In genomic region chr9:57641775-57642550, GRCm38 (mm10) we compare ENCODE assay signal across 10 mouse cellular contexts. TPM values are rescaled to one million over a fixed set of nuclear protein-coding genes. Genes with fewer than 3 reads are reported as not detected.
DNase-seq lines count a peak whose midpoint lies in the region; ATAC-seq and TF ChIP-seq lines count a peak whose summit lies in the region.
"Had no signal": no experiment of that assay in that cellular context is flagged by ENCODE, and none has a peak within 500 bp of the region (broad histone marks: within the 10 kb centered on the region; RNA-seq: fewer than 3 reads in every experiment).

No protein-coding gene starts in this region.

- TF ChIP-seq POLR2A in bone marrow macrophage, adult 2 months (IDR thresholded peaks at IDR 0.05; ENCODE audit: borderline replicate concordance, low read depth, low read length): no peak

- H3K4me3 ChIP-seq in intestine, embryonic 15.5 days (replicated peaks): no peak overlapping the region
- no peak overlapping the region for H3K4me3 ChIP-seq in intestine, postnatal 0 days (ENCODE audit: low read depth, low read length)
- no peak overlapping the region for H3K4me3 ChIP-seq in bone marrow macrophage, adult 2 months (ENCODE audit: insufficient read depth, low read length)
- no peak overlapping the region for H3K4me3 ChIP-seq in midbrain, embryonic 15.5 days
- no peak overlapping the region for H3K4me3 ChIP-seq in heart, embryonic 12.5 days
- H3K4me3 ChIP-seq: forebrain, embryonic 15.5 days had no signal

- TF ChIP-seq CTCF in intestine, postnatal 0 days (IDR thresholded peaks at IDR 0.05; ENCODE audit: low read depth): no peak
- TF ChIP-seq CTCF in bone marrow macrophage, adult 2 months (IDR thresholded peaks at IDR 0.05; ENCODE audit: low read depth, low read length): no peak

- H3K36me3 ChIP-seq in intestine, embryonic 15.5 days: no peaks in the 10 kb centered on the region
- H3K36me3 ChIP-seq in intestine, postnatal 0 days (ENCODE audit: control insufficient read depth, insufficient read depth): peaks cover 5% of the 10 kb centered on the region; the same call in 1 of the 2 replicates
- no peaks in the 10 kb centered on the region for H3K36me3 ChIP-seq in midbrain, embryonic 15.5 days (replicated peaks)
- peaks cover 5% of the 10 kb centered on the region; the same call in 1 of the 2 replicates for H3K36me3 ChIP-seq in heart, embryonic 12.5 days
- H3K36me3 ChIP-seq: forebrain, embryonic 15.5 days had no signal

- H3K27ac ChIP-seq in intestine, embryonic 15.5 days: no peak overlapping the region
- H3K27ac ChIP-seq in intestine, postnatal 0 days (ENCODE audit: low read depth, low read length): no peak overlapping the region; the same call in 1 of the 2 replicates
- H3K27ac ChIP-seq in bone marrow macrophage, adult 2 months (ENCODE audit: insufficient read depth, low read depth, low read length): peak overlapping the region; percentile 60; the same call in 1 of the 2 replicates
- H3K27ac ChIP-seq in midbrain, embryonic 15.5 days: no peak overlapping the region
- no peak overlapping the region for H3K27ac ChIP-seq in heart, embryonic 12.5 days (ENCODE audit: poor library complexity, severe bottlenecking)
- H3K27ac ChIP-seq: forebrain, embryonic 15.5 days had no signal

- H3K9ac ChIP-seq in intestine, embryonic 15.5 days: no peak overlapping the region
- H3K9ac ChIP-seq in intestine, postnatal 0 days (ENCODE audit: low read depth, low read length): no peak overlapping the region
- no peak overlapping the region for H3K9ac ChIP-seq in midbrain, embryonic 15.5 days
- no peak overlapping the region for H3K9ac ChIP-seq in heart, embryonic 12.5 days
- H3K9ac ChIP-seq: forebrain, embryonic 15.5 days had no signal

- ATAC-seq in intestine, embryonic 15.5 days: no peak
- no peak for ATAC-seq in intestine, postnatal 0 days
- no peak for ATAC-seq in midbrain, embryonic 15.5 days (replicated peaks)
- no peak for ATAC-seq in heart, embryonic 12.5 days (ENCODE audit: insufficient number of reproducible peaks, low FRiP score)
- no peak for ATAC-seq in erythroblast, adult 5-6 weeks (replicated peaks; ENCODE audit: low FRiP score, poor library complexity, severe bottlenecking)
- ATAC-seq: forebrain, embryonic 15.5 days had no signal

- DNase-seq in CD4-positive helper T cell, adult 2 months (ENCODE audit: low read depth, low spot score): peak; percentile 67
- DNase-seq in layer of hippocampus, postnatal 10 days (ENCODE audit: low spot score in 2 of 2): no peak

- peak overlapping the region; percentile 86; the same call in 1 of the 2 replicates for H3K4me2 ChIP-seq in intestine, embryonic 15.5 days (replicated peaks)
- no peak overlapping the region for H3K4me2 ChIP-seq in intestine, postnatal 0 days (replicated peaks; ENCODE audit: low read depth)
- H3K4me2 ChIP-seq in midbrain, embryonic 15.5 days: peak overlapping the region; percentile 94; the same call in 1 of the 2 replicates
- no peak overlapping the region for H3K4me2 ChIP-seq in heart, embryonic 12.5 days

- H3K4me1 ChIP-seq in intestine, embryonic 15.5 days (replicated peaks): peaks cover 77% of the 10 kb centered on the region
- peaks cover 47% of the 10 kb centered on the region for H3K4me1 ChIP-seq in intestine, postnatal 0 days (replicated peaks; ENCODE audit: control insufficient read depth, insufficient read depth, low read length)
- peaks cover 59% of the 10 kb centered on the region for H3K4me1 ChIP-seq in bone marrow macrophage, adult 2 months (ENCODE audit: control insufficient read depth, insufficient read depth, low read length)
- peaks cover 73% of the 10 kb centered on the region for H3K4me1 ChIP-seq in midbrain, embryonic 15.5 days
- peaks cover 78% of the 10 kb centered on the region for H3K4me1 ChIP-seq in heart, embryonic 12.5 days (replicated peaks)

- H3K27me3 ChIP-seq in intestine, embryonic 15.5 days (replicated peaks): no peaks in the 10 kb centered on the region
- no peaks in the 10 kb centered on the region for H3K27me3 ChIP-seq in intestine, postnatal 0 days (replicated peaks; ENCODE audit: control insufficient read depth, insufficient read depth, low read length)
- no peaks in the 10 kb centered on the region for H3K27me3 ChIP-seq in midbrain, embryonic 15.5 days (replicated peaks)
- no peaks in the 10 kb centered on the region for H3K27me3 ChIP-seq in heart, embryonic 12.5 days (replicated peaks)
- H3K27me3 ChIP-seq: forebrain, embryonic 15.5 days had no signal

- H3K9me3 ChIP-seq in intestine, embryonic 15.5 days: no peaks in the 10 kb centered on the region
- H3K9me3 ChIP-seq in intestine, postnatal 0 days (ENCODE audit: control insufficient read depth): no peaks in the 10 kb centered on the region
- no peaks in the 10 kb centered on the region for H3K9me3 ChIP-seq in midbrain, embryonic 15.5 days
- no peaks in the 10 kb centered on the region for H3K9me3 ChIP-seq in heart, embryonic 12.5 days (replicated peaks)
- H3K9me3 ChIP-seq: forebrain, embryonic 15.5 days had no signal

- WGBS in intestine, embryonic 15.5 days: 81% methylated on average over 13 of the region's 13 CpGs
- 77% methylated on average over 13 of the region's 13 CpGs for WGBS in intestine, postnatal 0 days
- 87% methylated on average over 13 of the region's 13 CpGs for WGBS in midbrain, embryonic 15.5 days
- WGBS in heart, embryonic 12.5 days: 86% methylated on average over 13 of the region's 13 CpGs

RNA-seq across cellular contexts. Expression of gene Csk, which starts 11.5 kb away (rescaled TPM):
- polyA plus RNA-seq in intestine, embryonic 15.5 days (2015; fragmentation: Nextera tagmentation; extraction: Ambion mirVana): 29.0 and 31.4 TPM in 2 replicates
- 18.7 and 21.9 TPM in 2 replicates for polyA plus RNA-seq in intestine, postnatal 0 days (2015; fragmentation: Nextera tagmentation; extraction: Ambion mirVana)
- polyA plus RNA-seq in bone marrow macrophage, adult 2 months (2012; ENCODE audit: insufficient read depth, insufficient read length, missing spikeins): 125 and 126 TPM in 2 replicates
- 36.8 and 39.9 TPM in 2 replicates for polyA plus RNA-seq in midbrain, embryonic 15.5 days (2015; fragmentation: Nextera tagmentation; extraction: Ambion mirVana)
- total RNA-seq in layer of hippocampus, postnatal 10 days (2021): 10 to 100 TPM; 56.6 to 59.0 TPM
- polyA plus RNA-seq in heart, embryonic 12.5 days (2016; fragmentation: Nextera tagmentation; extraction: Ambion mirVana): 16.4 TPM in 2 replicates
- total RNA-seq in erythroblast, adult 5-6 weeks (2015; ENCODE audit: low replicate concordance): 31.6 and 44.6 TPM in 2 replicates
- 12.1 and 40.8 TPM in 2 replicates for total RNA-seq in erythroblast, adult 5-6 weeks (2017; ENCODE audit: low replicate concordance)

RNA-seq across cellular contexts. Expression of gene Lman1l, which starts 21.4 kb away (rescaled TPM):
- not detected in 2 replicates for polyA plus RNA-seq in intestine, embryonic 15.5 days (2015; fragmentation: Nextera tagmentation; extraction: Ambion mirVana)
- polyA plus RNA-seq in intestine, postnatal 0 days (2015; fragmentation: Nextera tagmentation; extraction: Ambion mirVana): not detected in 2 replicates
- polyA plus RNA-seq in bone marrow macrophage, adult 2 months (2012; ENCODE audit: insufficient read depth, insufficient read length, missing spikeins): not detected in 2 replicates
- not detected in 2 replicates for polyA plus RNA-seq in midbrain, embryonic 15.5 days (2015; fragmentation: Nextera tagmentation; extraction: Ambion mirVana)
- total RNA-seq in layer of hippocampus, postnatal 10 days (2021): not detected
- polyA plus RNA-seq in heart, embryonic 12.5 days (2016; fragmentation: Nextera tagmentation; extraction: Ambion mirVana): not detected in 2 replicates
- total RNA-seq in erythroblast, adult 5-6 weeks (2015; ENCODE audit: low replicate concordance): not detected in 2 replicates
- not detected in 2 replicates for total RNA-seq in erythroblast, adult 5-6 weeks (2017; ENCODE audit: low replicate concordance)
- polyA plus RNA-seq: forebrain, embryonic 15.5 days; heart, embryonic 16.5 days had no signal

RNA-seq across cellular contexts. Expression of gene Cplx3, which starts 35.9 kb away (rescaled TPM):
- polyA plus RNA-seq in intestine, embryonic 15.5 days (2015; fragmentation: Nextera tagmentation; extraction: Ambion mirVana): not detected in 2 replicates
- polyA plus RNA-seq in intestine, postnatal 0 days (2015; fragmentation: Nextera tagmentation; extraction: Ambion mirVana): not detected in 2 replicates
- polyA plus RNA-seq in bone marrow macrophage, adult 2 months (2012; ENCODE audit: insufficient read depth, insufficient read length, missing spikeins): not detected in 2 replicates
- polyA plus RNA-seq in midbrain, embryonic 15.5 days (2015; fragmentation: Nextera tagmentation; extraction: Ambion mirVana): 0.63 and 1.5 TPM in 2 replicates
- 1 to 10 TPM; 1.9 to 2.6 TPM for total RNA-seq in layer of hippocampus, postnatal 10 days (2021)
- polyA plus RNA-seq in heart, embryonic 12.5 days (2016; fragmentation: Nextera tagmentation; extraction: Ambion mirVana): not detected in 2 replicates
- total RNA-seq in erythroblast, adult 5-6 weeks (2015; ENCODE audit: low replicate concordance): not detected in 2 replicates
- 0.34 TPM in 1 of 2 replicates, not detected in the other for total RNA-seq in erythroblast, adult 5-6 weeks (2017; ENCODE audit: low replicate concordance)
- polyA plus RNA-seq: heart, embryonic 16.5 days had no signal

RNA-seq across cellular contexts. Expression of gene Cyp1a2, which starts 41.5 kb away (rescaled TPM):
- polyA plus RNA-seq in intestine, embryonic 15.5 days (2015; fragmentation: Nextera tagmentation; extraction: Ambion mirVana): not detected in 2 replicates
- not detected in 2 replicates for polyA plus RNA-seq in intestine, postnatal 0 days (2015; fragmentation: Nextera tagmentation; extraction: Ambion mirVana)
- not detected in 2 replicates for polyA plus RNA-seq in bone marrow macrophage, adult 2 months (2012; ENCODE audit: insufficient read depth, insufficient read length, missing spikeins)
- polyA plus RNA-seq in midbrain, embryonic 15.5 days (2015; fragmentation: Nextera tagmentation; extraction: Ambion mirVana): not detected in 2 replicates
- not detected for total RNA-seq in layer of hippocampus, postnatal 10 days (2021)
- polyA plus RNA-seq in heart, embryonic 12.5 days (2016; fragmentation: Nextera tagmentation; extraction: Ambion mirVana): not detected in 2 replicates
- not detected in 2 replicates for total RNA-seq in erythroblast, adult 5-6 weeks (2015; ENCODE audit: low replicate concordance)
- total RNA-seq in erythroblast, adult 5-6 weeks (2017; ENCODE audit: low replicate concordance): not detected in 2 replicates
- polyA plus RNA-seq: forebrain, embryonic 15.5 days had no signal

RNA-seq across cellular contexts. Expression of gene Cyp1a1, which starts 45.8 kb away (rescaled TPM):
- not detected in 2 replicates for polyA plus RNA-seq in intestine, embryonic 15.5 days (2015; fragmentation: Nextera tagmentation; extraction: Ambion mirVana)
- polyA plus RNA-seq in intestine, postnatal 0 days (2015; fragmentation: Nextera tagmentation; extraction: Ambion mirVana): 0.05 and 0.09 TPM in 2 replicates
- polyA plus RNA-seq in bone marrow macrophage, adult 2 months (2012; ENCODE audit: insufficient read depth, insufficient read length, missing spikeins): not detected in 2 replicates
- polyA plus RNA-seq in midbrain, embryonic 15.5 days (2015; fragmentation: Nextera tagmentation; extraction: Ambion mirVana): 0.17 TPM in 1 of 2 replicates, not detected in the other
- total RNA-seq in layer of hippocampus, postnatal 10 days (2021): under 1 TPM; 0.48 to 0.60 TPM
- not detected in 2 replicates for polyA plus RNA-seq in heart, embryonic 12.5 days (2016; fragmentation: Nextera tagmentation; extraction: Ambion mirVana)
- not detected in 2 replicates for total RNA-seq in erythroblast, adult 5-6 weeks (2015; ENCODE audit: low replicate concordance)
- total RNA-seq in erythroblast, adult 5-6 weeks (2017; ENCODE audit: low replicate concordance): not detected in 2 replicates
- polyA plus RNA-seq: heart, embryonic 16.5 days had no signal

Comparison
In these comparisons a context has a peak if more than half of its experiments do, and no peak if none do; other contexts are left out.
1. H3K4me2 ChIP-seq: peak in intestine, embryonic 15.5 days (single experiment) and midbrain, embryonic 15.5 days (single experiment); none in intestine, postnatal 0 days (single experiment) and heart, embryonic 12.5 days (single experiment).